Mouse (Mus musculus) ovary, postnatal 14 days (tissue): ENCODE results near the gene Adam17.

Experiments
- DNase-seq: peaks from one replicate; pipeline ENCODE4 v3.0.0; 2022; ENCODE audit warnings: low spot score

Gene Adam17

GRCm38 (mm10) chr12:21353681-21354080, 19.8 kb downstream of the Adam17 start:
- DNase-seq: no peak

GRCm38 (mm10) chr12:21350113-21350876, 23.1 kb downstream of the Adam17 start:
- DNase-seq: no peak

- no peak for DNase-seq
These were observed 26.5 kb downstream of the Adam17 start for GRCm38 (mm10) chr12:21346972-21347371.

DNA sequence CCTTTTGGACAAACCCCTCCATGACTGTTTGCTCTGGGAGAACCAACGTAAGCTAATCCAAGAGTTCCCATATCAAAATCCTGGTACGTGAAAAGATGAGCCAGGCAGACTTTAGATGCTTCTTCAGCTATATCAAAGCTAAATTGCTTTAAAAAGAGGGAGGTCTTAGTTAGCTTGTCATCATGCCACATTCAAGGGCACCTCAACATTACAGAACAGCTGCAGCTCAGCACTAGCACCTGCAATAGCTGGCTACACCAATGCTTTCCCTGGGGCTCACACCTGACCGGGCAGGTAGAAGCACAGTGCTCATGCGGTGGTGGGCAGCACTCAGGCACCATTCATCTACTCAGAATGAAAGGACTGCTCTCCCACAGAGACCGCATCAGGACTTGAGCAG, 32.8 kb downstream of the Adam17 start:
- DNase-seq: no peak

DNA sequence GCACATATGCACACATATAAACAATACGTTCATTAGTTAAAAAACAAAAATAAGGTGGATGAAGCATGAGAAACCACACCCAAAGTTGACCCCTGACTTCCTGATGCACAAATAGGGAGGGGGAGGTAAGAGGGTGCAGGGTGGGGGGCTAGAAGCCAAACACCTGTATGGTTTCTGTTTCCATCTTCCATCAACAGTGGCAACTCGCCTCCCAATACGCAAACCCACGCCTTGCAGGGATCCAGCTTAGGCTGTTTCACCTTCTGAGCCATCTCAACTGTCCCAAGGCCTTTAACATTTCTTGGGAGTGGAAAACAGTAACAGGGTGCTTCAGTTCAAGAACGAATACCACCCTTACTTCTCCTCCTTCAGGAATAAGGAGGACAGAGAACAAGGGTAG, 36.3 kb downstream of the Adam17 start:
- no peak for DNase-seq

GRCm38 (mm10) chr12:21335869-21336268, 37.6 kb downstream of the Adam17 start:
- no peak for DNase-seq

DNA sequence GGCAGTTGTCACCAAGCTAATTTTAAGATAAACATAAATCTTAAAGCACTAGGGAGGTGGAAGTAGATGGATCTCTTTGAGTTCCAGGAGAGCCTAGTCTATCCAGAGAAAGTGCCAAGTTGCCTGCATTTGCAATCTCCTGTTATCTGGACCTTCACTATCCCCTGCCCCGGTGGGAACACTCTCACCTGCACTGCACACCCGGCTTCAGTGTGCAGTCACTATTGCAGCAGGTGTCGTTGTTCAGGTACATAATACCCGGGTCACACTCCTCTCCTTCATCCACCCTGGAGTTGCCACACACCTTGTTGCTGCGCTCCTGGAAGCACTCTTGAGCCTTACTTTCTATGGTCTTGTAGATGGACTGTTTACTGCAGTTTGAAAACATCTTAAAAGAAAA, 39.7 kb downstream of the Adam17 start:
- DNase-seq: no peak

GRCm38 (mm10) chr12:21333021-21333420, 40.4 kb downstream of the Adam17 start:
- no peak for DNase-seq

DNA sequence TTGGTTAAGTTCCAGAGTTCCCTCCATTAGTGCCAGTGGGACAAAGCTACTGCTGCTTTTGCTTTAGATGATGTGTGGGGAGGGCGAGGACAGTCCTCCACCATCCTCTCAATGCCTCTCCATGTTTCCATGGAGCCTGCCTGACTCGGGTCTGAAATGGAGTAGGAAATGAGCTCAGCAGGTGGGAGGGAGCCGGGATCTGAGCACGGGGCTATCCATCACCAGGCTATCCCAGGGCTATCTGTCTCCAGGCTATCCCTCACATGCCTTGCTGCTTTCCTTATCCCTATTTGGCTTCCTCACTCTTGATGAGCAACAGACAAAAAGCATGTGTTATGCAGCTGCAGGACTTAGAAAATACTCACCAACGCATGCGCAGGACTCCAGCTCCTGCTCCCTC, 41.7 kb downstream of the Adam17 start:
- no peak for DNase-seq

- DNase-seq: no peak
These were observed 42.4 kb downstream of the Adam17 start for GRCm38 (mm10) chr12:21330961-21331576.

DNA sequence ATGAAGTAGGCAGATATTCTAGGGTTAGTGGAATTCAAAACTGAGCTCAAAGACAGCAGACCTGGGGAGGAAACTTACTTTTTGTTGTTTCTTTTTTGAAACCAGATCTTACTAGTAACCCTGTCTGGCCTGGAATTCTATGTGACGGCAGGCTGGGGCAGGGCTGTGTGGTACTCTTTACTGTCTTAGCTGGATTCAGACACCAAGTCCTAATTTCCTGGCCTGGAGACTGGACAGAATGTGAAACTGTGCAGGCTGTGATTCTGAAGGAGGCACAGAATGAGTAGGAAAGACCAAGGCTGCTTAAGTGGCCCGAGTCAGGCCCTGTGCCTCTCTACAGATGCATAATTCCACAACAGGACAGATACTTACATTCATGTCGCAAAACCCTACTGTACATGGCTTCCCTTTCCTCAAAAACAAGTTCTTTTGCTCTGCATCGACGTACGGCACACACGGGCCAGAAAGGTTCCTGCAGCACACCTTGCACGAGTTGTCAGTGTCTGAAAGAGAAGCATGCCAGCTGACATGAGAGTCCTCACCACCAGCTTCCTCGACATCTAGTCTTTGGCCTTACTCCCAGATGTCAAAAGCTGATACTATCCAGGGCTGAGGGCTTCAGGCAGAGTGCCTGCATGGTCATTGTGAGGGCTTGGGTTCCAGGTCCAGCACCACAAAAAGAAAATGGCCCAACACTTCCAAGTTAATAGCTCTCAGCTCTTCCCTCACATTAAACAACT, 43.6 kb downstream of the Adam17 start:
- DNase-seq: no peak

DNA sequence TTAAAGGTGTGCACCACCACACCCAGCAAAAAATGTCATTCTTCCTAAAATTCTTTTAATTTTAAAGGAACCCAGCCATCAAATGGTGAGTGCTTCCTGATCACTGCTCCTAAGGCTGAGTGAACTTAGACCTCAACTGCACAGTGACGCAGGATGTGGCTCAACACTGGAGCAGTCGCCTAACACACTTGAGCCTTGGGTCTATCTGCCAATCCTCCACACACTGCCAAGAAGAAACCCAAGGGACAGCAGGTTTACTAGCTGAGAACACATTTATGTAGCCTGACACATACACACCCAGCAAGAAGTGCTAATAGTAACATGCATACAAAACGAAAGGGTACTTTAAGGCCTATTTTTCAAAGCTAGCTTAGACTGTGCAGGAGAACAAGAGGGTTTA, 47.1 kb downstream of the Adam17 start:
- no peak for DNase-seq

- DNase-seq: no peak
These were observed 48.2 kb downstream of the Adam17 start for GRCm38 (mm10) chr12:21325266-21325665.

DNA sequence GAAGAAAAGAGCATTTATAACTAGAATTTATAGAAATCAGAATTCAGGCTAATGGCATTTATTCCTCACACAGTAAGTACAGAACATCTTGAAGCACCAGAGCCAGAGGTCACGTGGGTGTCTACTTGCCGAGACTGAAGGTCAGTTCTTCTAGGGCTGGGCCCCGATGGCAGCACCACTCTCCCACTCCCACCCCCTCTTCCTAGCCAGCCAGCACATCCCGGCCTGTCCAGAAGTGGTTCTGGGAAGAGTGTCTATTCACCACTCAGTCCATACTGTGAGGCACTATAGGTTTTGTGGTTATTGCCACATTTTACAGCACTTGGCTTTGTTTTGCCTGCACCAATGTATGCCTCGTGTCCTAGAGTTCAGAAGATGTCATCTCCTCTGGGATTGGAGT, 49.3 kb downstream of the Adam17 start:
- no peak for DNase-seq

GRCm38 (mm10) chr12:21322856-21323255, 50.6 kb downstream of the Adam17 start:
- DNase-seq: no peak

GRCm38 (mm10) chr12:21322296-21322695, 51.1 kb downstream of the Adam17 start:
- DNase-seq: no peak

GRCm38 (mm10) chr12:21321170-21321569, 52.3 kb downstream of the Adam17 start:
- DNase-seq: no peak

DNA sequence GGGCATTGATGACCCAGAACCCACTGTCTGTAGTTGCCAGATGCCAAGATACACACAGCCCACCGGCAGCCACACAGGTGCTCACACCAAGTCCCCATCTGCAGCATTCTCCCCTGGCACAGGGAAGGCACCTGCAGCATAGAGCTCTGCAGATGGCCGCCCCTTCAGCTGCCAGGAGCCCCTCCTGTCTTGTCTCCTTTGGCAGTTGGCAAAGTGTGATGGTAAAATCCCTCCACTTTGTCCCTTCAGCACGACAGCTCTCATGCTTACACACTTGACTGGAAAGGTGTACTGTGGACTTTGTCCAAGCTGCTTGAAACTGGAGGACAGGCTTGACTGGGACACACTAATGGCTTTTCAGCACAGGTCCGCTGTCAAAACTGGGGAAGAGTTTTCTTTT, 53.1 kb downstream of the Adam17 start:
- DNase-seq: no peak

- DNase-seq: peak; percentile 47
These were observed 55.1 kb downstream of the Adam17 start for GRCm38 (mm10) chr12:21318143-21318895.

- no peak for DNase-seq
These were observed 56.6 kb downstream of the Adam17 start for GRCm38 (mm10) chr12:21316869-21317265.

DNA sequence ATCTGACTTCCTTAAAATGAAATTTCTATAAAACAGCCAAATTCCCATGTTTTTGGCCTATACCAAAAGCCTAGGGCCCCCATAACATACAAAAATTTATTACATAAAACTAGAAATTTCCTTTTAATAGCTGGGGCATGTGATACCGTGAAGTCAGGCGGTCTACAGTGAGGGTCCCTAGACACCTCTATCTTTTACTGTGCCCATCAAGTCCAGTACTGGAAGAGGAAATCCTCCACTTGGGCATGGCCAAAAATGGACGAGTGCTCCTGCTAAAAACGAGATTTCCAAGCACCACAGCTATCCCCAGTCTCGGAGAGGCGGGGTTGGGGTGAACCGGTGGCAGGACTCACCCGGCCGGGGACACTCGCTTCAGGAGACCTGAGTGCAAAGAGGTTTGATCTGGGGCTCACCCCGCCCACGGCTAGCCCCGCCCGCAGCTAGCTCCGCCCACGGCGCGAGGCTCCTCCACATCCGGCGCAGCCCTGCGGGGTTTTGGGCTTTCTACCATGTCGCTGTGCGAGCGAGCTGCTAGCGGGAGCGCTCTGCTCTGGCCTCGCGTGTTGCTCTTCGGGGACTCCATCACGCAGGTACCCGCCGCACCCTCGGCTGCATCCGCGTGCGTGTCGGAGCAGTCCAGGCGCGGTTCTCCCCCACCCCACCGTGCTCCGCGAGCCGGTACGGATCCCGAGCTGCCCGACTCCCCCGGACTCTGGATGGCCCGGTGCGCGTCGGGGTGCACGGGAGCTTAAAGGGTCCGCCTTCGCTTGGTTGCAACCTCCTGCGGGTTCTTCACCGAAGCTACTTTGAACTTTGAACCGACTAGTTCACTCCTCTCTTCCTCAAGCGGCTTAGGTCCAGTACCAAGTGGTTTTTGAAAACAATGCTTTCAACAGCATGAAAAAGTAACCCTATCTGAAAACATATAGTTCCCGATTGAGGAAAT, 57.2 kb downstream of the Adam17 start, which contains the start of gene Iah1:
Gene Iah1, plus strand, starts transcription at position 467 of the 946 bp plus-strand sequence.
- peak; percentile 67 for DNase-seq
